Mouse (Mus musculus) regulatory T cell (primary cell): Measurements from ENCODE around the gene Lim2.

Experiments used
- in situ Hi-C: fragments of 300-600 bp; cut with MboI, MseI; formaldehyde crosslinking; loops from one replicate; pipeline ENCODE4 v1.15.1; 2025; ENCODE audit warnings: high pct_unique_total_duplicates

Gene Lim2

DNA sequence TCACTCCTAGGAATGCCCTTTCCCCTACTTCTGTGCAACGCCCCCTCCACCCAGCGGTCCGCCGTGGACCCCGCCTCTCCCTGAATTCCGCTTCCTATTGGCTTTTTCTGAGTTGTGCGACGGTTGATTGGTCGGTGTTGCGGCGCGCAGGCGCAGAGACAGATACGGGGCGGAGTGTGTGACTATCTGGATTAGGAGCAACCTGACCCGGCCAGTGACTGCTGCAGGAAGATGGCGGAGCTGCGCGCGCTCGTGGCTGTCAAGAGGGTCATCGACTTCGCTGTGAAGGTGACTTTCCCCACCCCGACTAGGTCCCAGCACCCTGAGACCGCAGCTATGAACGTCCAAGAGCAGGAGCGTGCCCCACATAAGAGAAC, 16.4 kb downstream of the Lim2 start, which contains the start of the genes Etfb and Gm45233:
TSS of gene Etfb (plus strand) at position 167 of the 377 bp plus-strand sequence.
TSS of gene Gm45233 (plus strand) at position 212 of the 377 bp plus-strand sequence.
- in situ Hi-C loops = no loop called here

DNA sequence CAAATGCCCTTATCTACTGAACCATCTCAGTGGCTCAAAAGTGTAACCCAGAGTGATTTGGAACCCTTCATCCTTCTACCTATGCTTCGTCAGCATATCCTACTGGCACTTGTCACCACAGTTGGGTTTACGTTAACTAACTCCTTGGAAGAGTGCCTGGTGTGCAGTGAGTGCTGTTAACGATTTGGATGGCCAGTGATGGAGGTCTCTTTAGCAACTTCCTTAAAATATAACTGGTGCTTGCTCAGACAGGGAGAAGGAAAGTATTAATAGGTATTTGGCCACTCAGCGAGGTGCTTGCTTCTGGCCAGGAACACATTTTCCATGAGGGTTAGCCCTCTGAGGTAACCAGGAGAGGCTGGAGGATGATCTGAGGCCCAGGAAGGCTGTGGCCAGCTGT, 20.3 kb downstream of the Lim2 start:
- in situ Hi-C loops = no loop called here

DNA sequence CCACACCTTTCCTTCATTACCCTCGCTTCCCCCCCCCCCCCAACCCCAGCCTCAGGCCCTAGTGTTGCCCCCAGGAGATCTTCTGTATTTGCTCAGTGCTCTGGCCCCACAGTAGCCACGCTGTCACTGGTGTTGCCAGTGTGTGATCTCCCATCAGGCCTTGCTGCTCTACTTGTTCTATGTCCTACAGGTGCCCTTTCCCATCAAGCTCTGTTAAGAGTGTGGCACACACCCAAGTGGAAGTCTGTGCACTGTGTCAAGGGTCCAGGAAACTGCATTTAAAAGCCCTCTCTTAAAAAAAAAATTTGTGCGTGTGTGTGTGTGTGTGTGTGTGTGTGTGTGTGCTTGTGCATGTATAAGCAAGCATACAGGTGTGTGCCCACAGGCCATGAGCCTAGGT, 20.8 kb downstream of the Lim2 start:
- in situ Hi-C loops = no loop called here

DNA sequence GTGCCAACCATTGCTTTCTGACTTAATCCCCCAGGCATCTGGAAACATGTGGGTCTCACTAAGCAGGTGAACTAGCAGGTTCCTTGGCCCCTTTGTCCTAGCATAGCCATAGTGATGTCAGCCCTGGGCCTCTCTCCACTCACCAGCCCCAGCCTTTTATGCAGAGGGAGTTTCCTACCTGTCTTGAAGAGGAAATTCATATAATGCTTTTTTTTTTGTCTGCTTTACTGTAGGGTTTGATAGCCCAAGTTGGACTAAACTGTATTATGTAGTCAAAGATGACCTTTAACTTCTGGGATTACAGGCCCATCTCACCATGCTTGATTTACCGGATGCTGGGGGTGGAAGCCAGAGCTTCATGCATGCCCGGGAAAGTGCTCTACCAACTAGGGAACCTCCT, 22.3 kb downstream of the Lim2 start:
- in situ Hi-C loops = no loop called here

DNA sequence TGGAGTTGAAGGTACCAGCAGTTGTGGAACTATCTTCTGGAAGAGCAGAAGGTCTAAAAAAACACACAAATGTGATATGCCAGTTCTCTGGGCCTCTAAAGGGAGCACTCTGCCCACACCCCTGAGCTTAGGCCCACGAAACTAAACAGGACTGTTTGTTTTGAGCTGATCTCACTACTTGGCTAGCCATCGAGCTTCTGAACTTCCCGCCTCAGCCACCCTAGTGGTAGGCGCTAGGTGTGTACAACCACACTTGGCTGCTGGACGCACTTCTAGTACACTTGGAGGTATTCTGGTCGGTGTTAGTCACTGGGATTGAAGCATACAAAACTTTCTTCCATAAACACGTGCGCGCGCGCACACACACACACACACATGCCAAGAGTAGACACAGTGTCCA, 24.3 kb downstream of the Lim2 start:
- in situ Hi-C loops = no loop called here

DNA sequence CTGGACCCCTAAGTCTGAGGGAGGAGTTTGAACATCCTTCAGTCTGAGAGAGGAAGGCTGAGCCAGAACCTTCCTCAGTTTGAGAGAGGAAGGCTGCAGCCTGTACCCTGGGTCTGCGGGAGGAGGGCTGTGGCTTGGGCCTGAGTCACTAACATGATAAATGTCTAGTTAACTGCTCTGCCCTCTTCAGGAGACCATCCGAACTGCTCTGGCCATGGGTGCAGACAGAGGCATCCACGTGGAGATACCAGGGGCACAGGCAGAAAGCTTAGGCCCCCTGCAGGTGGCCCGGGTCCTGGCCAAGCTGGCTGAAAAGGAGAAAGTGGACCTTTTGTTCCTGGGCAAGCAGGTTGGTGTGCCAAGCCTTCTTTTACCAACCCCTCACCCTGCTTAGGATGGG, 25.1 kb downstream of the Lim2 start:
- in situ Hi-C loops = no loop called here

DNA sequence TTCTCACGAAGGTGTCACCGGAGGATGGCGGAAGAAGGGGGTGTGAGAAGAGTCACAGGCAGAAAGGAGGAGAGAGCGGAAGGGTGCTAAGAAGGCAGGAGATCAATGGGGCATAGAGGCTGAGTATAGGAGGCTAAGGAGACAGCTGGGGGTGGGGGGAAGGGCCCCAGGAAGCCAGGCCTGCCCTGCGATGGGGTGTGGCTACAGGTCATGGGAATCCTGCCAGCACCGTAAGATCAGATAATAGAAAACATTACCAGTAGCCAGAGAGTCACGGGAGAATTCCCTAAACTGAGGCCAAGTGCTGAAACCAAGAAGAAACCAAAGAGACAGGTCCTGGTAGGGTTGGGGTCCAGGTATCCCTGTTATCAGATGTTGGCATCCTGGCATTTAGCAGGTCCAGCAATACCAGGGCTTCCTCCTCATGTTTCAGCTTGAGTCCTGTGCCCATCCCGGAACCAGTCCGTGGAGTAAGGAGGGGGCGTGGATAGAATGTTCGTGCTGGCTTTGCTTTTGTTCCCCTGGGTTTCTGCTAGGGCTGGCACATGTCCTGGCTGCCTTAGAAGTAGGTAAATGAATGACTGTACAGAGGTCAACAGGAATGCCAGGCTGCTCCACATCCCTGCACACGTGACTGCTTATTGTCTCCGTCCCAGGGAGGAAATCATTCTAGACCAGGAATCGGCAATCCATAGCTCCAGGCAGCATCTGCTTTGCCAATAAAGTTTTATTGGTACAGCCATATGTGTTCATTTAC, 26.3 kb downstream of the Lim2 start:
- in situ Hi-C loops = no loop called here

DNA sequence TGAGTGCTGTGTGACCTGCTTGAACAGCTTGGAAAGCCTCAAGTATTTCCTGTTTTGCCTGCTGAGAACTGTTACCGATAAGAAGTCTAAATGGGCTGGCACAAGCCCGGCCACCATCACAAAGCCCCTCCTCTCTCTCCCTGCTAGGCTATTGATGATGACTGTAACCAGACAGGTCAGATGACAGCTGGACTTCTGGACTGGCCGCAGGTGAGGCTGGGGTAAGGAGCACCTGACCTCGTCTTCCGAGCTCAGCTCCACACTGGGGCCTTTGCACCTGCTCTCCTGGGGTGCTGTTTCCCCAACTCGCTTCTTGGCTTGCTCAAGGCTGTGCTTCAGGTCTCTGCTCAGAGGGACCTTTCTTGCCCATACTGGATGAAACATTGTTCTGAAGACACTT, 26.9 kb downstream of the Lim2 start:
- in situ Hi-C loops = no loop called here

DNA sequence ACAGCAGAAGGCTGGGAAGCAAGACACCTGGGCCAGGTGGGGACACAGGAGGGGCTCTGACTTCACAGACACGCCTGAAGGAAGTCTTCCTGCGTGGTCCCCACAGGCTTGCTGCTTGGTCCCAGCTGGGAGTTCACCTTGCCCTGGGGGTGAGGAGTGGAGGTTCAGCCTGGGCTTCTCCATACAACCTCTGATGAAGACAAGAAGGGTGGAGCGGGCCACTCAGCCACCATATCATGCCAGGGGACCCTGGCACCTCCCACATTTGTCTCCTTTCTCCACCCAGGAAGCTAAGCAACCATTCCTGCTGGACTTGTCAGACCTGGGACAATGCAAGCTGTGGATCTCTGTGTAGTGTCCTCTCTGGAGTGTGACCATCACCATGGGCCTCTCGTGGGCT, 35.4 kb downstream of the Lim2 start, which contains the start of gene Vsig10l:
TSS of gene Vsig10l (plus strand) at position 301 of the 400 bp plus-strand sequence.
- in situ Hi-C loops = loop anchor here (10.0 kb wide), 1 partner anchor 148 kb away; the partner anchor contains the start of gene Zfp715

DNA sequence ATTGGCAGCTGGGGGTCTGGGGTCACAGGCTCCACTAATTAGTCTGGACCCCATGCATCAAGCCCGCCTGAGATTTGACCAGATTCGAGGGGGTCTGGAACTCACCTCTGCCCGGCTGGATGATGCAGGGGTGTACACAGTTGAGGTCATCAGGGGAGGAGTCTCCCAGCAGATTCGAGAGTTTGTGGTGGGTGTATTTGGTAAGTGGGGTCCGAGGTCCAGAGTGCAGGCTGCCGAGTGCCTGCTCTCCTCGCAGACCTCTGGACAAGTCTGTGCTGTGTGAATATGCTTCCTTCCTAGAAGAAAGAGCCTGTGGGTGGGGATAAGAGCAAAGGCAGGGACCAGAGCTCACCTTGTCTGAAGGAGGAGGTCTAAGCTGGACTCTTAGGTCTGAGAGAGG, 36.5 kb downstream of the Lim2 start:
- in situ Hi-C loops = loop anchor here (10.0 kb wide), 1 partner anchor 149 kb away; the partner anchor contains the start of gene Zfp715

DNA sequence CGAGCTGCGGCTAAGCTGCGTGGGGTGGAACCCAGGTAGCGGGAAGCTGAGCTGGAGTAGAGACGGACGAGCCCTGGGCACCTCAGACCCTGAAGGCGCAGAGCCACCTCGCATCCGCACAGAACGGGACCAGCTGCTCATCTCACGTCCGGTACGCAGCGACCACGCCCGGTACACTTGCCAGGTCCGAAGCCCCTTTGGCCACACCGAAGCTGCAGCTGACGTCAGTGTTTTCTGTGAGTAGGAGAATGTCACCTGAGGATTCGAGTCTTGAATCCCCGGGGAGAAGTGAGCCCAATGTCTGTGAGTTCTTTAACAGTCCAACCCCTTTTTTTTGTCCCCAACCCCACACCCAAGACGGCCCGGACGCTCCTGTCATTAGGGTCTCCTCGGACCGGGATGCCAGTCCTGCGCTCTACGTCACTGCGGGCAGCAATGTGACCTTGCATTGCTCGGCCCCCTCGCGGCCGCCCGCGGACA, 37.4 kb downstream of the Lim2 start:
- in situ Hi-C loops = loop anchor here (10.0 kb wide), 1 partner anchor 150 kb away; the partner anchor contains the start of gene Zfp715

DNA sequence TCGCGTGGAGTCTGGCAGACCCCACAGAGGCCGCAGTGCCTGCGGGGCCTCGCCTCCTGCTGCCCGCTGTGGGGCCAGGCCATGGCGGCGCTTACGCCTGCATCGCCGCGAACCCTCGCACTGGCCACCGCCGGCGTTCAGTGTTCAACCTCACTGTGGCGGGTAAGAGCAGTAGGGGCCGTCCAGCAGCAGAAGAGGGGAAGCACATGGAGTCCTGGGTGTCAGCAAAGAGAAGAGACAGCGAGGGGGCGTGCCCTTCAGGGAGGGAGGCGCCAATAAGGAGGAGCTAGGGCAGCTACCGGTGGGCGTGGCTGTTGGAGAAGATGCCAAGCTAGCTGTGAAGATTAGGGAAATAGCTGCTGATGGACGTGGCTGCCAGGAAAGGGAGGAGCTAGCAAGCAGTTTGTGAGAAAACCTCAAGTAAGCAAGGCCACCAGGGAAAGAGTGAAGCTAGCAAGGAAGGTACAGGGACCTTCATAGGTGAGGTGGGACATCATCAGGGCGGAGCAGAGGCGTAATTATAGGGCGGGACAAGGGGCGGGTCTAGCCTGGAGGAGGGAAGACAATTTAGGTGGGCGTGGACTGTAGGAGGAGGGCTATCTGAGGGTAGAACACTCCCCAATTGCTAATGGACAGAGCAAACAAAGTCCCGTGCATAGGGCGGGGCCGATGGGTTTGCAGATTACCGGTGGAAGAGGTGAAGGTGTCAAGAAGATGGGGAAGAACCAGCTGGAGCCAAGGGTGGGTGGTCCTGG, 38.1 kb downstream of the Lim2 start:
- in situ Hi-C loops = loop anchor here (10.0 kb wide), 1 partner anchor 151 kb away; the partner anchor contains the start of gene Zfp715

DNA sequence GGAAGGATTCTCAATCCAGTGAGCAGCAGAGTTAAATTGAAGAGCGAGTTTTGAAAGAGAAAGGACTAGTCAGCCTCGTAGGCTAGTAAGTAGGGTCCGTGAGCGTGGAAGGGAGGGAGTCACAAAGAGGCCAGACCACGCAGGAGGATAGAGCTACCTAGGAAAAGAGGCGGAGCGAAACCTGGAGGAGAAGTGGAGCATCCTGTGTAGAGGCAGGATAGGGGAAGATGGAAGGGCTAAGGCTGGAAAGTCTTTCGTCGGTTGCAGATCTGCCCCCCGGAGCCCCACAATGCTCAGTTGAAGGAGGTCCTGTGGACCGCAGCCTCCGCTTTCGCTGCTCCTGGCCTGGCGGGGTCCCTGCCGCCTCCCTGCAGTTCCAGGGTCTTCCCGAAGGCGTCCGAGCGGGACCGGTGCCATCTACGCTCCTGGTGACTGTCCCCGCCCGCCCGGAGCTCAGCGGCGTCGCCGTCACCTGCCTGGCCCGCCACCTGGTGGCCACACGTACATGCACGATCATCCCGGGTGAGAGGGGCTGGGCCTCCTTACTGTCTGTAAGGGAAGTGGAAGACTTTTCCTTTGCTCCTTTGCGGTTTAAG, 38.7 kb downstream of the Lim2 start:
- in situ Hi-C loops = loop anchor here (10.0 kb wide), 1 partner anchor 151 kb away; the partner anchor contains the start of gene Zfp715

DNA sequence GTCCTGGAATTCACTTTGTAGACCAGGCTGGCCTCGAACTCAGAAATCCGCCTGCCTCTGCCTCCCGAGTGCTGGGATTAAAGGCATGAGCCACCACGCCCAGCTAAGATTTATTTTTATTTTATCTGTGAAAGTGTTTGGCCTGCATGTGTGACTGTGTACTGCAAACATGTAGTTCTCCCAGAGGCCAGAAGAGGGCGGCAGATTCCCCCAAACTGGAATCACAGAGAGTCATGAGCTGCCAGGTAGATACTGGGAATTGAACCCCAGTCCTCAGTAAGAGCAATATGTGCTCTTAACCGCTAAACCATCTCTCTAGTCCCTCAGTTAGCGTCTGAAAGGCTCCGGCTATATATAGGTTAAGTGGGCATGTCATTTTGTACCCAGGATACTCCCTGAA, 42.9 kb downstream of the Lim2 start:
- in situ Hi-C loops = loop anchor here (5.0 kb wide), 1 partner anchor 183 kb away; no protein-coding TSS in a partner anchor

DNA sequence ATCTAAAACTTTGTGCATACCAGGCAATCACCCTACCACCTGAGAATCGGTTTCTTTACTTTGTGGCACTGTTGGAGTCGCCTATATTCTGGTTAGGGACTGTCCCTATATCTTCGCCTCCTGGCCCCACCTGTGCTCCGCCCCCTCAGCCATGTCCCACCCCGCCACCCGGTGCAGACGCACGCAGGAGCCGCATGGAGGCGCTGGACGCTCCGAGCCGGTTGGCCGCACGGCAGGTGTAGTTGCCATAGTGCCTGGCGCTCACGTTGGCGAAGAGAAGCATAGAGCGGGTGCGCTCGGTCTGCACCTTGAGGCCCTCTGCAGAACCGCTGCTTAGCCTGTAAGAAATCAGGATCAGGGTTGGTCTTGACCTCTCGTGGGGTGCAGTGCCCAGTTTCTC, 48.2 kb downstream of the Lim2 start:
- in situ Hi-C loops = loop anchor here (5.0 kb wide), 1 partner anchor 77 kb away; no protein-coding TSS in a partner anchor

DNA sequence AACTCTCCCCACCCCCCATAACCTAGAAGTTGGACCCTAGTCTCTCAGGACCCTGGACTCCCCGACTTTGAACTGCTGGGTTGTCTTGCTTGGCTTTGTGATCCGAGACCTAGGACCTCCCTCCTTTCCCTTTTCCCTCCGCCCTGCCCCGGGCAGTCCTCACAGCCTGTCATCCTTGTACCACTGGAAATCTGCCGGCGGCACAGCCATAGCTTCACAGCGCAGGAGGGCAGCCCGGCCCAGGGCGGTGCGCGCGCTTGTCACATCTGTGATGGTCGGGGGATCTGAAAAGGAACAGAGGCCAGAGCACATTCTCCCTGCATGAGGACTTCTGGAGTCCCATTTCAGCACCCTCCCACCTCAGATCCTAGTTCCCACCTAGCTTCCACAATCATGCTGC, 48.9 kb downstream of the Lim2 start:
- in situ Hi-C loops = loop anchor here (5.0 kb wide), 1 partner anchor 76 kb away; no protein-coding TSS in a partner anchor

DNA sequence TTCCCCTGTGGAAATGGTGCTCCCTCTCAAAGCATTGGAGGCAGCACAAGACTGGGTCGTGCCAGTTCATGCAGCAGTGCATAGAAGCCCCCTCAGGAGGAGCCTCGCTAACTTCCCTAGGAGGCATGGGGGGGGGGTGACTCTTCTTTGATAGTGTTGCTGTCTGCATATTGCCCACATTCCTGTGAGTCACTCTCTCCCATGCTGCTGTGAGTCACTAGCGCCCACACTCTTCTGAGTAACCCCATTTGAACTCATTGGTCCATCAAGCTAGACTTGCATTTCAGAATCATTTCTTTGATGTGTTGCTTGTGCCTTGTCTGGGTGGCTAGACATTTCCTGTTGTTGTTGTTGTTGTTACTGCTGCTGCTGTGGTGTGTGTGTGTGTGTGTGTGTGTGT, 53.7 kb downstream of the Lim2 start:
- in situ Hi-C loops = no loop called here

DNA sequence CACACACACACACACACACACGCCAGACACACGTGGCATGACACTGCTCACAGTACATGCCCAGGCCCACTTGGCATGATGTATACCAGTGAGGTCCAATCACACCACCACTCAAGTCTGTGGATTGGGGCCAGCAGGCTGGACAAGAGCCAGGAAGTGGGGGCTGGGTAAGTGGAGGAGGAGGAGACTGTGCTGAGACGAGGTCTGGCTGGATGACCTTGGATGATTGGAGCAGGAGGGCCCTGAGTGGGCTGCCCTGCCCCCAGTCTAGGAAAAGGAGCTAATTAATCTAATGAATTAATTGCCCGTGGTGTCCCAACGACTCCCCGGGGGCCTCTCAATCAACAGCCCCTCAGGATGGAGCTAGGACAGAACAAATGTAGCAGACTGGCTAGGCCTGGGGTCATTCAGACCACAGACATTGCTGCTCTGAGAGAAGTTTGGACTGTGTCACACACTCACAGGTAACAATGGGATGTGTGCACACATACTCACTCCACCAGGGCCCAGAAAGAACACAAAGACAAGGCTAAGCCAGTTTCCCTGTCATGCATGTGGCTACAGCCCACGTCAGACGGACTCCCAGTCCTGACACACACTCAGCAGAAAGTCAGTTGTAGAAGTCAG, 54.7 kb downstream of the Lim2 start:
- in situ Hi-C loops = no loop called here

DNA sequence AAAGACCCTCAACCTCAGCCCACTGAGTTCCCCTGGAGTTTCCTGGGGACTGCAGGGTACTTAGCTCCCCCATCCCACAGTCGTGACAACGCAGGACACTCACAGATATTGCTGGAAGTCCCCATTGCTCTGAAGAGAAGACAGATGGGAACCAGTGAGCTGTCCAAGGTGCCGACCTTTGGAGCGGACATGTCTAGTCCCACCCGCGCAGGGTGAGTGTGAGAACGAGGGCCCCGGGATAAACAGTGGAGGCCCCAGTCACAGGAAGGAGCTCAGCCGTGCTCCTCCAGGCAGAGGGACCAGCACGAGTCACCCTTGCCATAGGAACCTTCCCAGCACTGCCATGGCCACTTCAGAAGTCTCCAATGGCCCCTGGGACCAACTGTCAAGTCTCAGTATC, 55.8 kb downstream of the Lim2 start:
- in situ Hi-C loops = no loop called here
